Mouse (Mus musculus) spleen, adult 2 months (tissue): ENCODE data around the gene Scrn1. TPM values are rescaled to one million over a fixed set of nuclear protein-coding genes. Genes with fewer than 3 reads are reported as not detected.

Source experiments
- DNase-seq, 2 experiments: peaks; one replicate each; pipeline versions ENCODE4 v3.0.0 to v3.0.0-alpha.2; 2012 to 2021; ENCODE audit warnings: low spot score in 2 of 2, low read depth in 1 of 2
- H3K27ac ChIP-seq: fragments of 200-500 bp; 2 replicates; pipeline ENCODE4 v1.5.1; 2012; ENCODE audit warnings: low read length, inconsistent platforms; ENCODE audit not compliant: insufficient read depth
- H3K27me3 ChIP-seq: fragments of 200-500 bp; 2 replicates; pipeline ENCODE4 v1.6.1; 2012; ENCODE audit warnings: mild to moderate bottlenecking, moderate library complexity, low read length, inconsistent platforms; ENCODE audit not compliant: control insufficient read depth, insufficient read depth
- H3K36me3 ChIP-seq: fragments of 200-500 bp; 2 replicates; pipeline ENCODE4 v1.6.1; 2012; ENCODE audit warnings: mild to moderate bottlenecking, low read length, inconsistent platforms; ENCODE audit not compliant: control insufficient read depth, insufficient read depth
- H3K4me1 ChIP-seq: fragments of 200-500 bp; 2 replicates; pipeline ENCODE4 v1.6.1; 2011; ENCODE audit warnings: inconsistent platforms; ENCODE audit not compliant: control insufficient read depth, insufficient read depth, insufficient read length
- H3K4me3 ChIP-seq: fragments of 200-500 bp; 2 replicates; pipeline ENCODE4 v1.5.1; 2011; ENCODE audit warnings: mild to moderate bottlenecking, inconsistent platforms; ENCODE audit not compliant: insufficient read depth, insufficient read length; ENCODE audit errors: extremely low read depth
- CTCF ChIP-seq: fragments of 200-500 bp; IDR thresholded peaks from 2 replicates; pipeline ENCODE4 v1.5.1; 2011; ENCODE audit warnings: mild to moderate bottlenecking, inconsistent platforms; ENCODE audit not compliant: insufficient read depth, insufficient read length, insufficient replicate concordance; ENCODE audit errors: extremely low read depth
- POLR2A ChIP-seq: fragments of 200-500 bp; IDR thresholded peaks from 2 replicates; pipeline ENCODE4 v1.6.1; 2011; ENCODE audit warnings: low read depth, low read length, inconsistent platforms
- WGBS: fragments of 180-500 bp; shearing (Covaris S2); methylation state at CpG from one replicate; pipeline ENCODE4 v1.1.7; 2018; 5-methylcytosine and 5-hydroxymethylcytosine counted together
- polyA plus RNA-seq: library from polyadenylated mRNA; depleted of rRNA; stranded (reverse); fragments of >200 nt; gene quantifications from 2 replicates; pipeline ENCODE4 v1.2.3, GENCODE M21; 2012

The Scrn1 gene
- polyA plus RNA-seq, 1 experiment, result 0.54 TPM

DNA sequence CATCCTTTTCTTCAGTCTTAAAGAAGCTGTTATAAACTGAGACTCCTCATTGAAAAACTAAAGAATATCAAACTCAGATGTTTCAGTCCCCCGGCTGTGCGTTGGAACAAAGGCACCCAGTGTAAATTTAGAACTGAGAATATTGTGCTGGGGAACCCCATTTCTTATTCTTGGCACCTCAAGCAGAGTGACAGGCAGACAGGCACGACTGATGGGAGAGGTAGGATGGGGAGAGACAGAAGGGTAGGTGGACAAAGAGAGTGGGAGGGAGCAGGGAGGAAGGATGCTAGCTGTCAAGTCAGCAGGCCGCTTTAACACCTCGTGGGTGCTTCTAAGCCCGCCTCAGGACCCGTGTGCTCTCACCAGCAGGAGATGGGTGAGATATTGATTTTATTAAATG, 23.5 kb downstream of the Scrn1 start:
- no peaks in the 10 kb centered on the region for H3K27me3 ChIP-seq
- no peak overlapping the region for H3K27ac ChIP-seq
- 90% methylated on average over 7 of the region's 7 CpGs for WGBS
- no peaks in the 10 kb centered on the region for H3K4me1 ChIP-seq
- no peak for DNase-seq
- no peaks in the 10 kb centered on the region for H3K36me3 ChIP-seq
- TF ChIP-seq POLR2A, result no peak
- no peak for TF ChIP-seq CTCF
- no peak overlapping the region for H3K4me3 ChIP-seq

DNA sequence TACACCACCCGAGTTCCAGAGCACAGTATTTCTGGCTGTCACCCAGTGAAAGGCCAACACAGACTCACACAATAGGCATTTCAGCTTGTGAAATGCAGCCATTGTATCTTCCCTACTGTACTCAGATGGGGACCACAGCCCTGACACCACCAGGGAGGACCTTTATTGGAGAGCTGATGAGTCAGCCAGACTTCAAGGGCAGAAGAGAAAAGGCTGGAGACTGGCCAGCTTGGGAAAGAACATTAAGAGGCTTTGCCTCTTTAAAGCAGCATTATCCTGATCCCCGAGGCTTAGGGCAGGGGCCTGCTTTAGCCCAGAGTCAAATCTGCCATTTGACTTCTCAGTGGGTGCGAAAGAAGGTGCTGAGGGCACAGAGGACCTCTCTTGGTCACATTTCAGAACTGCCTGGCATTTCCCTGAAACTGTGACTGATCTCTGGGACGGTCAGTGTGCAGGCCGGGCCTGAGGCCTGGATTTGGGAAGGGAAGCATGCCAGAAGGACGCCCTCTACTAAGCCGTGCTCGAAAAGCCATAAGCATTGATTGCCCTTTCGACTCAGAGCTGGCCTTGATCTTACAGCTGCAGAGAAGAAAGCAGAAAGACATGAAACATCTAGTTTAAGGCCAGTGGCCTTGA, 25.9 kb downstream of the Scrn1 start:
- 83% methylated on average over 9 of the region's 9 CpGs for WGBS
- Histone ChIP-seq H3K27me3 (no peaks in the 10 kb centered on the region), H3K36me3 (no peaks in the 10 kb centered on the region), H3K4me3 (no peak overlapping the region), H3K4me1 (no peaks in the 10 kb centered on the region), H3K27ac (no peak overlapping the region)
- TF ChIP-seq POLR2A (no peak), CTCF (no peak)
- no peak for DNase-seq

DNA sequence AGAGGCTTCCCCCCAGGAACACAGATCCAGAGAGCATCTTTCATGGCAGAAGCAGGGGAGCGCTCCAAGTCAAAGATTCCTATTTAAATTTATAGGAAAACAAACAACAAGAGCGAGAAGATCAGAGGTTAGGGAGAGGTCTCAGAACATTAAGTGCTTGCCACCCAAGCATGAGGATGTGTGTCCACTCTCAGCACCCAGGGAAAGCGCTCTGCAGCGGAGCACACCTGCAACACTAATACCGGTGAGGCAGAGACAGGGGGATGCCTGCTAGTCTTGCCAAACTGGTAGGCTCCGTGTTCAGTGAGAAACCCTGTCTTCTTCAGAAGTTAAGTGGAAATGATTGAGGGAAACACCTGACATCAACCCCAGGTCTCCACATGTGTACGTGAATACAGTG, 26.9 kb downstream of the Scrn1 start:
- WGBS, result 91% methylated on average over 7 of the region's 7 CpGs
- TF ChIP-seq CTCF, result no peak
- TF ChIP-seq POLR2A, result no peak
- H3K27me3 ChIP-seq, result no peaks in the 10 kb centered on the region

DNA sequence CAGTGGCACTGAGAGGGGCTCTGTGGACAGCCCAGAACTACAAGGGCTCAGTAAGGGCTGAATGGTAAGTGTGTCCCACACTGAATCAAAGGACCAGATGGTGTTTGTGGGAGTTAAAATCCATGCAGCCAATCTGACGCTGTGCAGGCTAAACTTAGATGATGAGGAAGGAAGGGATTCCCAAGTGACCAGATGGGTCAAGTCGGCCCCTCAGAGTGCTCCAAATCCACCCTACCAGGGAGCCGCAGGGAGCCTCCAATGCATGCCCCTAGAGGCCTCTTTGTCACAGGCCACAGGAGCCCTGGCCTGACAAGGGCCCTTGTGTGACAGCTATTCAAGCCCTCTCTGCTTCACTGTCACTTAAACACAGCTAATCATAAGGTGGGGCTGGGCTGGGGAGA, 27.5 kb downstream of the Scrn1 start:
- no peak overlapping the region for H3K27ac ChIP-seq
- WGBS, result 67% methylated on average over 3 of the region's 3 CpGs
- no peaks in the 10 kb centered on the region for H3K4me1 ChIP-seq
- no peak overlapping the region for H3K4me3 ChIP-seq
- H3K36me3 ChIP-seq, result no peaks in the 10 kb centered on the region
- no peak for DNase-seq
- no peaks in the 10 kb centered on the region for H3K27me3 ChIP-seq
- TF ChIP-seq CTCF, result no peak
- no peak for TF ChIP-seq POLR2A

More for the DNA sequence above, 26.9 kb downstream of the Scrn1 start:
- no peak for DNase-seq
- Histone ChIP-seq H3K27ac (no peak overlapping the region), H3K4me3 (no peak overlapping the region), H3K36me3 (no peaks in the 10 kb centered on the region), H3K4me1 (no peaks in the 10 kb centered on the region)

DNA sequence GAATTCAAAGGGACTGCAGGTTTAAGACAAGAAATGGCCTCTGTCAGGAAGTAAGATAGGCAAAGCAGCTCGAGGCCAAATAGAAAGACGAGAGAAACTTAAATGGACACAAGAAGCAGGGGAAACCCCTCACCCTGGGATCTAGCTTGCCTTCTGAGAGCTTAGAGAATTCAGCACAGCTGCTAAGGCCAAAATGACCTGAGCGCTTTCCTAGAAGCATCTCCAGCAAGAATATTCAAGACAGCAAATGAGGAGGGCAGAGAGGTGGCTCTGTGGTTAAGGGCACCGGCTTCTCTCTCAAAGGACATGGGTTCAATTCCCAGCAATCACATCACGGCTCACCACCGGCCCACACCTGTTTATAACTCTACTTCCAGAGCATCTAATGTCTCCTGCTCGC, 29.2 kb downstream of the Scrn1 start:
- Histone ChIP-seq H3K27me3 (no peaks in the 10 kb centered on the region), H3K27ac (no peak overlapping the region), H3K36me3 (no peaks in the 10 kb centered on the region), H3K4me3 (no peak overlapping the region), H3K4me1 (no peaks in the 10 kb centered on the region)
- DNase-seq, result no peak
- TF ChIP-seq POLR2A, result no peak
- no peak for TF ChIP-seq CTCF
- 84% methylated on average over 7 of the region's 7 CpGs for WGBS

DNA sequence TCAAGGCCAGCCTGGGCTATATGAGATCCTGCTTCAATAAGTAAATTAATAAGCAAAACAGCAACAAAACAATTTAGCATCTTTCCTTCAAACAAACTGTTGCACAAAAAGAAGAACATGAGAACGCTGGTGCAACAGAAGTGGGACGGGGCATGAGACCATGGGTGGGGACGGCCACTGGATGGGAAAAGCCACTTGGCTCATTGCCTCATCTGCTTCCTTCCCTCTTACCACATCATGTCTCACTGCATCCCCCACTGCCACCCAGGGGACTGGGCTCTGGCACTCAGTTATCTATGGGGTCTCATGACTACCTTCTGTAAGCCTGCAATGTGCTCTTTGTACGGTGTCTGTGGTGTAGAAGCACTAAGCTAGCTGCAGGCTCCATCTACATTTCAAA, 30.8 kb downstream of the Scrn1 start:
- Histone ChIP-seq H3K4me1 (no peaks in the 10 kb centered on the region), H3K36me3 (no peaks in the 10 kb centered on the region), H3K4me3 (no peak overlapping the region), H3K27me3 (no peaks in the 10 kb centered on the region), H3K27ac (no peak overlapping the region)
- no peak for TF ChIP-seq POLR2A
- no peak for TF ChIP-seq CTCF
- 55% methylated on average over 4 of the region's 4 CpGs for WGBS
- no peak for DNase-seq

DNA sequence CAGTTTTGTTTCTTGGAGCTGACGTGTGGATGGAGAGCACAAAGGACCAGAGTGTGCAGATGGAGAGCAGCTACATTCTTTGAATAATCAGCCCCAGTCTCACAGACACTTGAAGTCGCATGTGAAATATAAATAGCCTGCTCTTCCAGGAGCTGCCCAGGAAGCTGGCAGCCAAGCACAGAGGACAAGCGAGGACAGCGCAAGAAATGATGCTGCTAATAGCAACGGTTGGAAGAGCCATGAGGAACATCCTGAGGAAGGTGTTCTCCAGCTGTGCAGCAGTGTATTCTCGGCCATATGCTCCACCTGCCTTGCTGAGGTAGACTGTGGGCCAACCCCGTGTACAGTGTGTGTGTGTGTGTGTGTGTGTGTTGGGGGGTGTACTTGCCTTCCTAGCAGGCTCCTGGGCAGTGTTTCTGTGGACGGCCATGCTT, 35.2 kb downstream of the Scrn1 start:
- no peak for TF ChIP-seq POLR2A
- TF ChIP-seq CTCF, result no peak
- DNase-seq, result no peak
- no peaks in the 10 kb centered on the region for H3K4me1 ChIP-seq
- no peaks in the 10 kb centered on the region for H3K36me3 ChIP-seq
- no peak overlapping the region for H3K4me3 ChIP-seq
- no peak overlapping the region for H3K27ac ChIP-seq
- WGBS, result 74% methylated on average over 8 of the region's 8 CpGs
- no peaks in the 10 kb centered on the region for H3K27me3 ChIP-seq
